Mouse (Mus musculus): ENCODE results near the gene Hba-a2.
"Not testable (repeated sequence)": the region's sequence is repeated elsewhere in the genome, so short reads cannot be mapped to it uniquely, and the experiment has no call there.

Gene Hba-a2

DNA sequence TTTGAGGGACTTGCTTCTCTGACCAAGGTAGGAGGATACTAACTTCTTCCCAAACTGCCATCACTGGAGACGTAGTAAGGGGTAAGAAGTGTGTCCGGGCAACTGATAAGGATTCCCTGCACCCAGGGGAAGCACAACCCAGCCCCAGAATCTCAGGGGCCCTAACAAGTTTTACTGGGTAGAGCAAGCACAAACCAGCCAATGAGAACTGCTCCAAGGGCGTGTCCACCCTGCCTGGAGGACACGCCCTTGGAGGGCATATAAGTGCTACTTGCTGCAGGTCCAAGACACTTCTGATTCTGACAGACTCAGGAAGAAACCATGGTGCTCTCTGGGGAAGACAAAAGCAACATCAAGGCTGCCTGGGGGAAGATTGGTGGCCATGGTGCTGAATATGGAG, at the start of gene Hba-a2:
Gene Hba-a2 (plus strand): TSS at position 287 of the 400 bp plus-strand sequence.
- DNase-seq (ENCODE audit: low read depth, low spot score) = not testable (repeated sequence)

DNA sequence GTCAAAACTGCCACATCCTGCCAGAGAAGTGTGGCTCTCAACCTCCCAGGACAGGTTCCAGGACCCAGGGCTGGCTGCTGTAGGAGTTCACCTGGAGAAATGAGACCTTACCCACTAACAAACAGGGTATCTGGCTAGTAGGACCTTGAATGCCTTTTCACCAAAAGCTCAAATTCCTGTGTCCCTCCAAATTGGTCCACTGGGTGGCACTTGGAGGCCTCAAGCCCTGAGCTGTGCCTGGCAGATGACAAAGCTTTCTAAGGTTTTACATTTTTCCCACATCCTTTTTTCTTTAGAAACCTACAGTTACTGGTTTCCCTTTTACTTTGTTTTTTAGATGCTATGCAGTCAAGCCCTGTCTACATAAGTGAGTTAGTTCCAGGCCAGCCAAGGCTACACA, 49.2 kb upstream of the Hba-a2 start:
- peak; percentile 51 for DNase-seq (ENCODE audit: low read depth, low spot score)

- no peak for DNase-seq (ENCODE audit: low read depth, low spot score)
Measured at GRCm38 (mm10) chr11:32248350-32248749, 47.9 kb upstream of the Hba-a2 start.

DNA sequence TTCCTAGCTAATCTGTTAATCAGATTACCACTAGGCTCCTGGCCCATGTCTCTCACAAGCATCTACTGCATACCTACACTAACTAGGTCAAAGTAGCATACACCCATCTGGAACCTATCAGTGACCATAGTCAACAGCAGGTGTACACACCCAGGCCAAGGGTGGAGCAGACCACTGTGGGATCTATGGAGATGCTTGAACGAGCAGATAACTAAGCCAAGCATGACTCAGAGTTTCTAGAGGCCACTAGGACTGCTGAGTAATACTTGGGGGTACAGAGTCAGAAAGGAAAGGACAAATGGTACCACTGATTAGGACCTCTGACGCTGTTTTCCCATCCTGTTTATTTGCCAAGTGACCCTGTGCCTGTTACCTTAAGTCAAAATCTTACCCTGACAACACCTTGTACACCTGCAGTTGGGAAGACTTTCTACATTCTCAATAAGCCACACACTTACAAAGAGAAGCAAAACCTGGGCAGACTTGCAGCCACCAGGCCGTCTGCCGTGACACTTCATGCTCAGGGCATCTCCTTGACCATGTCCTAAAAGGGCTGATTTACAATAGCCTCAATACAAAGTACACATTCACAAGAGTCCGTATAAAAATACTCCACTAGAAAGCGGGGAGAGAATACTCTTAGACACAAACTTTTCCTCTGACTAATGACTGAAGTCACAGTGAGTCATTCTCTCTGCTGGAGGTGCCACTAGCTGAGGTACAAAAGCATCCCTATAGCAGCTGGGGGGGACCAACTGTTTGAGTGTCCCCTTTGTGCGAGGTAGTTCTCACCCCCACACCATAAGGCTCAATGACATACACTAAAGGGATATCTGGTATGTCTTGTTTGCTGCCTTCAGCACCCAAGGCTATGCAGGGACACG, 45.2 kb upstream of the Hba-a2 start:
- DNase-seq (ENCODE audit: low read depth, low spot score) = peak; percentile 65

DNA sequence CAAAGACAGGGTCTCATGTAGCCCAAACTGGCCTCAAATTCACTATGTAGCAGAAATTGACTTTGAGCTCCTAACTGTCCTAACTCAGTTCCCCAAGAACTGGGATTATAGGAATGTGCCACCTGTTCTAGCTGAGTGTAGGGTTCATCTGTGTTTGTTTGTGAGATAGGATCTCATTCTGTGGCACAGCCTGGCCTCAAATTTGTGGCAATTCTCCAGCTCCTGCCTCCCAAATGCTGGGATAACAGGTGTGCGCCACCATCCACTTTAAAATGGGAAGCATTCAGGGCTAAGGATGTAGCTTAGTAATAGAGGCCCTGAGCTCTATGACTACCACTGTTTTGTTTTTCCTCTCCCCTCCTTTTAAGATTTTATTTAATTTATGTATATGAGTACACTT, 43.2 kb upstream of the Hba-a2 start:
- no peak for DNase-seq (ENCODE audit: low read depth, low spot score)

- no peak for DNase-seq (ENCODE audit: low read depth, low spot score)
Measured at GRCm38 (mm10) chr11:32256146-32256545, 40.1 kb upstream of the Hba-a2 start.

DNA sequence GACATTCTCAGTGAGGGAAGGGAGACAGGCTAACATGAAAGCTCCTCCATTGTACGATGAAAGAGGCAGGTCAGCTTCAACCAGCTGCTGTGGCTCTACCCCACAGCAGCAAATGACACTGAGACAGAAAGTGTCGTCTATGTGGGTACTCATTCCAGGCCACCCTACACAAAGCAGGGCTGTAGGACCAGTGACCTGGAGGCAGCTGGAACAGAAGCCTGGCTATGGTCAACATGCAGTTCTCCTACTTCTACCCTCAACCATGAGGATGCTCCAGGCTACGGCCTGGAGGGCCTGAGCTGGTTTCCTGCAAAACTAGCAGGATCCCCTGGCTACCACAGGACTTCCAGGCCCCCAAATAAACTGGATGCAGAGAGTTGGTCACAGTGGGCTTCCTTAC, 39.7 kb upstream of the Hba-a2 start:
- no peak for DNase-seq (ENCODE audit: low read depth, low spot score)

DNA sequence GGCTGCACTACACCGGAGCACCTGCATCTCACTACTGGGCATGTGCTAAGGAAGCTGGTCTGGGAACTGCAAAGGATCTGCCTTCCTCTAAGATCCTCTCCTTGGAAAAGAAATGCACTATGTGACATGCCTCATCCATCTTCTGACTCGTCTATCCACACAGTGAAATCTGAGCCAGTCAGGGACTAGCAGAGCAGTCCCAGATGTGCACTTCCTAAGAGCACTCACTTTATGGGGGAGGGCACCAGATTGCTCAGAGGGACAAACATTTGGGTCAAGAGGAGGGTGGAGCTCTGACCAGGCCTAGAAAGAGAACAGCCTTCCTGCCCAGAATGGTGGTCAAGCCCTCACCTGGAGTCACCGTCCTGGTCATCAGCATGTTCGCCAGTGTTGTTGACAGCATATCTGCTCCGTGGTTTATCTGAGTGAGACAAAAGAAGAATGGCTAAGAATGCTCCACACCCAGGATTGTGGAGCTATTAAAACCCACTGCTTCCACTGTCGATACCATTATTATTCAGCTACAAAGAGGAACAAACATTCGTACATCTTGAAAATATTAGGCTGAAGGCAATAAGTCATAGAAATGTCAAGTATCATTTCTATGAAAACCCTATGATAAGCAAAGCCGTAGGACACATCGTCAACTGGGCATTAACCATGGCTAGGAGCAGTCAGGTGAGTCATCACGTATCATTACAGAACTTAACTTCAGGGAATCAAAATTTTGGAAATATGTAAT, 33.4 kb upstream of the Hba-a2 start:
- peak; percentile 97 for DNase-seq (ENCODE audit: low read depth, low spot score)

- peak; percentile 55 for DNase-seq (ENCODE audit: low read depth, low spot score)
Measured at GRCm38 (mm10) chr11:32265117-32265738, 31.1 kb upstream of the Hba-a2 start.

DNA sequence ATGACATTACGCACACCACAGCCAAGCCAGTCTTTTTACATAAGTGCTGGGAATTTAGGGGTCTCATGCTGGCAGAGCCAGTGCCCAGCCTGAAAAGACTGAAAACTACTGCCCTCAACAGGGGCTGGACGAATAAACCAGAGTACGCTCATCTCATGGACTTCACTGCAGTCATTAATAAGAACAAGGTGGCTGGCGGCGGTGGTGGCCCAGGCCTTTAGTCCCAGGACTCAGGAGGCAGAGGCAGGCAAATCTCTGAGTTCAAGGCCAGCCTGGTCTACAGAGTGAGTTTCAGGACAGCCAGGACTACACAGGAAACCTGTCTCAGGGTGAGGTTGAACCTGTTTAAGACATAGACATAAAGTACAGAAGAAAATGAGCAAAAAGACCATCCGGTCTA, 30.1 kb upstream of the Hba-a2 start:
- DNase-seq (ENCODE audit: low read depth, low spot score) = no peak

DNA sequence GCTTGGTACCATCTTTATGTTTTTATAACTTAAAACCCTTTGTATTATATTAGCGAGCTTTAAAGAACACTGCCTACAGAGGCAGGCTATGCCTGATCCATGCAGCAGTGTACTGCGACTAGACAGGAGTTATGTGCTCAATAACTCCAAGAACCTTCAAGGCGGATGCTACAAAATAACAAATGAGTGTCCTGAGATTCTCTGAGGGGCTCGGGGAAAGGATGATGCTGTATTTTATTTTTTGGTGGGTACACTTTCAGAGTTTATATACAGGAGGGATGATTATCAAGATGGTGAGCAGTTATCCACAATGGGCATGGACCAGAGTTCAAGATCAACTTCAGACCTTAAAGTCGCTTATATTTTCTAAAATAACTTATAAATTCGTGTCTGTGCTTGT, 29.5 kb upstream of the Hba-a2 start:
- DNase-seq (ENCODE audit: low read depth, low spot score) = peak; percentile 19

DNA sequence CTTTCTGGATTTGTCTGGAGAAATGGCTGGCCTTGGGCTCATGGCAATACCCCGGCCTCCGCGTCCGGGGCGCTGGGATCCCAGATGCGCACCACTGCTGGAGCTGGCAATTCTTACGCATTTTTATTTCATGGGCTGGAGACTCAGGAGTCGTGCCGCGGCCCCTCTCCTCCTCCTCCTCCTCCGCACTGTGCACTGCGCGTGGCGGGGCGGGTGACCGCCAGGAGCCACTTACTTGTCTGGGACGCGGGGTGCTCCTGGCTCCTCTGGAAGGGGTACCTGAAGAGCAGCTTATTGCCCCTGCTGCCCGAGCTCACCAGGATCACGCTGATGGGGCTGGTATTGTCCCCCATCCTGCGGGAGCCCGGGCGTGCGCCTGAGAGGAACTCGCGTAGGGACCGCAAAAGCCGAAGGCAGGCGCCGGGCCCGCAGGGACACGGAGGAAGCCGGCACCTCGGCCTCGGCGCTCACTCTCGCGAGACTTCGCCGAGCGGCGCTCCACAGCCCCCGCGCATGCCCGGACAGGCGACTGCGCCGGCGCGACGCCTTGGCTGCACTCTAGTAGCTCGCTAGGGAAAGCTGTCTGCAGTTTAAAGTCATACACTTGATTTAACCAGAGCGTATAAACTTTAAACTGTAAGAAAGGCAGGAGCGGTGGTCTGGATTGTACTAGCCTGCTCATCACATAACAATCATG, 29.0 kb upstream of the Hba-a2 start, which contains the start of gene Nprl3:
Gene Nprl3 (minus strand): TSS at position 520 of the 697 bp plus-strand sequence.
- DNase-seq (ENCODE audit: low read depth, low spot score) = peak; percentile 91

DNA sequence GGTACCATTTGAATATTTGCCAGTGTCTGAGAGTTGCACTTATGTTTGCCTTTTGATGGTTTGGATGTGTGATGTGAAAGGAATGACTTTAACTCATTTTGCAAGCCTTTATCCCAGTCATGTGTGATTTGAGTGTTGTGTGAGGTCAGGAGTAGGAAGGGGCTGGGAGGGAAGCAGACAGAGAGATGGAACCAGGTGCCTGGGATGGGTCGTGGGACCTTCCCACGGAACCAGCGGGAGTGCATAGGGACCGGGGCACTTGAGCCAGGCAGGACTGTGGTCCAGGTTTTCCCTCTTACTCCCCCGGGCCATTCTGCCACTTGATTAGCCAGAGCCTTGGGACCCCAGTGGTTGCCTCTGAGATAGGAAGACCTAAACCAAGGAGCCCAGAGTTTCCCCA, 28.3 kb upstream of the Hba-a2 start:
- DNase-seq (ENCODE audit: low read depth, low spot score) = no peak

GRCm38 (mm10) chr11:32268952-32269351, 27.3 kb upstream of the Hba-a2 start:
- DNase-seq (ENCODE audit: low read depth, low spot score) = no peak

DNA sequence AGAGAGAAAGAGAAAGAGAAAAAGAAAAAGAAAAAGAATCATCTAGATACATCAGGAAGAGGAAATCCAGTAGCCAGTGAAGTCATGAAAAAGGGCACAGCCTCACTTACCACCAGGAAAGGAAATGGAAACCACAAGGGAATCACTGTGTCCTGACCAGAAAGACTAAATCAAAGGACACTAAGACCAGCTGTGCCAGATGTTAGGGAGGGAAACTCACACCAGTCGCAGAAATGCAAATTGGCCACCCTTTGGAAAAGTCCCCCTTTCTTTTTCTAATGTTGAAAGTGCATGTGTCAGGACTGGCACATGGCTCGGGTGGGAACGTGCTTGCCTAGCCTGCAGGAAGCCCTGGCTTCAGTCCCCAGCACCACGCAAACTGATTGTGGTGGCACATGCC, 25.1 kb upstream of the Hba-a2 start:
- no peak for DNase-seq (ENCODE audit: low read depth, low spot score)

DNA sequence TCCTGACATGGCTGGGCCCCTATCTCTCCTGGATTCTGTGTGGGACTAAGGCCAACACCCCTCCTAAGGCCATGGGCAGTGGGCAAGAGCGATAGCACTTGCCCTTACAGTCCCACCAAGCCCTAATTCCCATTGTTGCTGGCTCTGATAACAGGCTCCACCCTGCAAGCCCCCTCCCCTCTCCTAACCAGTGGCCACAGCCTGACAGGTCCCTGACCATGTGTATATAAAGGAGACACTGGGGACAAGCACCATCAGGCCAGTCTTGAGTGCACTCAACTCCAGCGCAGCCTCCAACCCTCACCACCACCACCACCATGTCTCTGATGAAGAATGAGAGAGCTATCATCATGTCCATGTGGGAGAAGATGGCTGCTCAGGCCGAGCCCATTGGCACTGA, 19.9 kb upstream of the Hba-a2 start, which contains the start of gene Hba-x:
Gene Hba-x (plus strand): TSS at position 54 of the 400 bp plus-strand sequence.
- DNase-seq (ENCODE audit: low read depth, low spot score) = no peak

DNA sequence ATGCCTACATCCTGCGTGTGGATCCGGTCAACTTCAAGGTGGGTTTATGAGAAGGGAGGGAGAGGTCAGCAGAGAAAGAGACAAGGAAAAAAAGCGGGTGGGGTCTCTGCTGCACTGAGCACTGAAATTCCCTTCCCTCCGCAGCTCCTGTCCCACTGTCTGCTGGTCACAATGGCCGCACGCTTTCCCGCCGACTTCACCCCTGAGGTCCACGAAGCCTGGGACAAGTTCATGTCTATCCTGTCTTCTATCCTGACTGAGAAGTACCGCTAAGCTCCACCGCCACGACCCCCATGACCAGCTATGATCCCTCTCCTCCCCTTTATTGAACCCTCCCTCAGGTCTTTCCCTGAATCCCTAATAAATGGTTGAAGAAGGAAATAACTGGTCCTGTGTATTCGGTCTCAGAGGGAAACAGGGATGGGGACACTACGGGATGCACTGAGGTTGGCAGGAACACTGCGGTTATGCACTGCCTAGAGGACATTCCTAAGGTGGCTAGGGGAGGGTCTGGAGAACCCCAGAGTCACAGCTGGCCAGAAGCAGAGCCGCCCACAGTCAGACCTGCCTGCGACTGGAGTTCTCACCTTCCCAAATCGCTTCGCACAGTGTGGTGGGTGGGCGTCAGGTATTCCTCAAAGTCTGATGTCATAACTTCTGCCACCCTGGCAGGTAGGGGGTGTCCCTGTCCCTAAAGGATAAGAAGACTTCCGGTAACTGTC, 18.4 kb upstream of the Hba-a2 start:
- DNase-seq (ENCODE audit: low read depth, low spot score) = no peak

- DNase-seq (ENCODE audit: low read depth, low spot score) = no peak
Measured at GRCm38 (mm10) chr11:32278458-32278957, 17.8 kb upstream of the Hba-a2 start.

- no peak for DNase-seq (ENCODE audit: low read depth, low spot score)
Measured at GRCm38 (mm10) chr11:32280646-32281045, 15.6 kb upstream of the Hba-a2 start.

- no peak for DNase-seq (ENCODE audit: low read depth, low spot score)
Measured at GRCm38 (mm10) chr11:32281416-32282144, 14.7 kb upstream of the Hba-a2 start.

Measured in 3T3-L1 (cell line).